Mouse (Mus musculus) left cerebral cortex, adult 11 months (tissue): Measurements from ENCODE around the gene Lrrc4b.

ENCODE experiments used
- DNase-seq: peaks from one replicate; pipeline ENCODE4 v3.0.0; 2022; ENCODE audit warnings: low spot score

Gene Lrrc4b

DNA sequence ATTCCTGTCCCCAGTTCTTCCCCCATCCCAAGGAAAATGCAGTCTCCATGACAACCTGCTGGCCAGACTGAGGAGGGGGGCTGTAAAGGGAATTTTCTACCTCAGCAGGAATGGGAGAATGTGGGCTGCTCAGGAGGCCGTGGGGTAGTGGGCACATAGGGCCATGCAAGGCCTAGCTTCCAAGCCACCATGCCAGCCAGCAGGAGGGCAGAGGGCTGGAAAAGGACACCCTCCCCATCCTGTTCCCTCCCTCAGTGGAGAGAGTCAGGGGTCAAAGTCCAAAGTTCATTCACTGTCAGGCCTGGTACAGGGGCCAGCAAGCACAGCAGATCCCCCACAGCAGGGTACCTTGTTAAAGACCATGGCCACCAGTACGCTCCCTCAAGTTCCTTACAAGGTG, 36.3 kb downstream of the Lrrc4b start, which contains the start of gene Aspdh:
TSS of gene Aspdh (plus strand) at position 281 of the 400 bp plus-strand sequence.
- DNase-seq: no peak

DNA sequence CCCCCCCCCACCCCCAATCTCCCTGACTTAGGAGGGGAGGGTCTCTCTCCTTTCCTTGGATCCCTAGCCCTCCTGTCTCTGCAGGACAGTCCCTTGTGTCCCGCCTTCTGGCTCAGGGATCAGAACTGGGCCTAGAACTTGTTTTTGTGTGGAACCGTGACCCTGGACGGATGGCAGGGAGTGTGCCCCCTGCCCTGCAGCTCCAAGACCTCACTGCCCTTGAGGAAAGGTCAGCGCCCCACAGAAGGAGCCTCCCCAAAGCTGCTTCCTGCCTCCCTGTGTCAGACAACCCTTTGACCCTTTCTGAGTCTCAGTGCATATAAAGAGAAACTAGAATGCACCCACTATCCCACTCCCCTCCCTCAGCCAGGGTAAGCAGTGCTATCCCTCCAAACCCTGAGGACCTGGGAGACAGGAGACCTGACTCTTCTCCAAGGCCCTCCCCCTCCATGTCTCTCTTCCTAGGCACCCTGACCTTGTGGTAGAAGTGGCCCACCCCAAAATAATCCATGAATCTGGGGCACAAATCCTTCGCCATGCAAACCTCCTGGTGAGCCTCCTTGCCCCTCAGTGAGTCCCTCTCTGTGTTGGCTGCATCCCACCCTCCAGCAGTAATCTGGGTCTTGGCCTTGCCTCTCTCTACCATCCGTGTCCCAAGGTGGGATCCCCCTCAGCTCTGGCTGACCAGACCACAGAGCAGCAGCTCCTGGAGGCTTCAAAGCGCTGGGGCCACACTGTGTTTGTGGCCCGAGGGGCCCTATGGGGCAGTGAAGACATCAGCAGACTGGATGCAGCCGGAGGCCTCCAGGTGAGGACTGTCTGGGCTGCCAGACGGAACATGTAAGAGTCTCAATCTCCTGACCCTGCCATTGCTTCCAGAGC, 37.4 kb downstream of the Lrrc4b start:
- no peak for DNase-seq

DNA sequence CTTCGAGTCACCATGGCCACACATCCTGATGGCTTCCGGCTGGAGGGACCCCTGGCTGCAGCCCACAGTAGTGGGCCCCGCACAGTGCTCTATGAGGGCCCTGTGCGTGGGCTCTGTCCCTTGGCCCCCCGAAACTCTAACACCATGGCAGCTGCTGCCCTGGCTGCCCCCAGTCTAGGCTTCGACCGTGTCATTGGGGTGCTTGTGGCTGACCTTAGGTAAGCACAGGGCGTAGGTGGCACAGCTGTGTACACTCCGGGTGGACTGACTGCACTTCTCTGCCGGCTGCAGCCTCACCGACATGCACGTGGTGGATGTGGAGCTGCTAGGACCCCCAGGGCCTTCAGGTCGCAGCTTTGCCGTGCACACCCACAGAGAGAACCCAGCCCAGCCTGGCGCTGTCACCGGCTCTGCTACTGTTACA, 38.1 kb downstream of the Lrrc4b start:
- no peak for DNase-seq

DNA sequence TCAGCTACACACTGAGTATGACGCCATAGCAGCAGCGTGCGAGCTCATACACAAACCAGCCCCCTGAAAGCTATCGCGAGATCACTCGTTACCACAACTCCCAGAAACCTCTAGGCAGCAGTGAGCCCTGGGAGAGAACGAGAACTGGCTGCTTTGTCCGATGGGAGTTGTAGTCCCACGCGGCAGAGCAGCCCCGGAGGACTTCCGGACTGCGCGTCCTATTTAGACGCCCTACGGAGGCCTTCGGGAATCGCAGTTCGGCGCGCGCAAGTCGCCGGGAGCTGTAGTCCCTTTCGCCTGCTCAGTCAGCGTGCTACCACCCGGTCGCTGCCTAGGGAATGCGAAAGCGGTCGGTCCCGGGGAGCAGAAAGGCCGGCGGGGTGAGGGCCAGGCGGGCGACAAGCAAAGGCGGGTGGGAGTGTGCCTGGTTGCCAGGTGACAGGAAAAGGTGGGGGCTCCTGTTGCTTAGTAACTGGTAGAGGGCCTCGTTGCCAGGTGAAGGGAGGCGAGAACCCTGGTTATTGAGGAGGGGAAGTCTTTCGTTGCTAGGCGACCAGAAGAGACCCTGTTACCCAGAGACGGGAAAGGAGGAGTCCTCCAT, 39.1 kb downstream of the Lrrc4b start, which contains the start of gene Josd2:
TSS of gene Josd2 (plus strand) at position 170 of the 601 bp plus-strand sequence.
- peak; percentile 96 for DNase-seq

DNA sequence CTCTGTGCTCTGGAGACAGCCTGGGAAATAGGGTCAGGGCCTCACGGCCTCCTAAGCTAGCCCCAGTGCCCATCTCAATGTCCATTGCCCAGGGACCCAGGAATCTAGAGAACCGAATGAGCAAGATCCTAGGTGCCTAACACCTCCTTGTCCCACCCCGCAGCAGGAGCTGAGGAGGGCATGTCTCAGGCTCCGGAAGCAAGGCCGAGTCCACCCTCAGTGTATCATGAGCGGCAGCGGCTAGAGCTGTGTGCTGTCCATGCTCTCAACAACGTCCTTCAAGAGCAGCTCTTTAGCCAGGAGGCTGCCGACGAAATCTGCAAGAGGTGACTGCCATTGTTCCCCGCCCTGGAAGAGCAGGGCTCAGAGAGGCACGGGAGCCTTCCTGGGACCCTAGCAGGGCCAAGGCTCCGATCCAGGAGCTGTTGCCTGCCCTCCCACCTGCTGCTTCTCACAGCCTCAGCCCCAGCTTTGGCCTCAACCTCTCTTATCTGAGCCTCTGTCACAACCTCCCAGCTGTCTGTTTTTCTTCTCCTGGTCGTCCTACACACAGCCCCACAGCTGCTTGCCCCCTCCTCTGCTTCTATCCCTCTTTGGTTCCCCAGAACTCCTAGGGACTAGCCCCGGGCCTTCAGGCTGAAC, 39.9 kb downstream of the Lrrc4b start:
- DNase-seq: no peak

DNA sequence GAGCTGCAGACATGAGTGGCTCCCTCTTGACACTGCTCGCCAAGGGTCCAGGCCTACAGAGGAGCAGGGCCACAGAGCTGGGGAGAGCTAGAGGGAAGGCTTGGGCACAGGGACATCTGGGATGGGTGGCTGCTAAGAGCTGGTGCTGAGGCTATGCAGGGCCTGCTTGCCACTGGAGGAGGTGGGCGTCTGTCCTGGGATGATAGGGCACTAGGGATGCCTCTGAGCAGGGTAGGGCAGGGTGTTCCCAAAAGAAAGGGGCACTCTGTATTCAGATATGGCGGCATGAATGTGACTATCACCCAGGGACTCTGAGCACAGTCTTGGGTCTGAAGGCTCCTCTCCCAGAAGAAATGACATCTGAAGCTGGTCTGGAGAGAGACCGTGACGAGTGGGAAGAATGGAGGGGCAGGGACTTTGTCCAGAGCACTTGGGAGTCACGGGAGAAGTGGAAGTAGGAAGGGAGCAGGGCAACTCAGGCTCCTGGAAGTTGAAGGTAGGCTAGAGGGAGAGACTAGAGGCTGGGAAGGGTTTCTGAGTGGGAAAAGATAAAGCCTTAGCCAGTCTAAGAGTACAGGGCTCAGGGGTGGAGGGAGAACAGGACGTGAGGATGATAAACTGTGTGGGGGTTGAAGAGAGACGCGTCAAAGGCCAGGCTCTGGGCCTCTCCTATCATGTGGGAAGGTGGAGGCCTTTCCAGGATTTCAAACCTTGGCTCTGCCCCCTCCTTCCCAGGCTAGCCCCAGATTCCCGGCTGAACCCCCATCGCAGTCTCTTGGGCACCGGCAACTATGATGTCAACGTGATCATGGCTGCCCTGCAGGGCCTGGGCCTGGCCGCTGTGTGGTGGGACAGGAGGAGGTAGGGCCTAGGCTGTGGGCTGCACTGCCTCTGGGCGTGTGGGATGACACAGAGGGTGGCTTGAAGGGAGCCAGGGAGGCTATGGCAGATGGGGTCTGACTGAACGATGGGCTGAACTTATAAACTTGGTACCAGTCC, 41.2 kb downstream of the Lrrc4b start:
- no peak for DNase-seq

DNA sequence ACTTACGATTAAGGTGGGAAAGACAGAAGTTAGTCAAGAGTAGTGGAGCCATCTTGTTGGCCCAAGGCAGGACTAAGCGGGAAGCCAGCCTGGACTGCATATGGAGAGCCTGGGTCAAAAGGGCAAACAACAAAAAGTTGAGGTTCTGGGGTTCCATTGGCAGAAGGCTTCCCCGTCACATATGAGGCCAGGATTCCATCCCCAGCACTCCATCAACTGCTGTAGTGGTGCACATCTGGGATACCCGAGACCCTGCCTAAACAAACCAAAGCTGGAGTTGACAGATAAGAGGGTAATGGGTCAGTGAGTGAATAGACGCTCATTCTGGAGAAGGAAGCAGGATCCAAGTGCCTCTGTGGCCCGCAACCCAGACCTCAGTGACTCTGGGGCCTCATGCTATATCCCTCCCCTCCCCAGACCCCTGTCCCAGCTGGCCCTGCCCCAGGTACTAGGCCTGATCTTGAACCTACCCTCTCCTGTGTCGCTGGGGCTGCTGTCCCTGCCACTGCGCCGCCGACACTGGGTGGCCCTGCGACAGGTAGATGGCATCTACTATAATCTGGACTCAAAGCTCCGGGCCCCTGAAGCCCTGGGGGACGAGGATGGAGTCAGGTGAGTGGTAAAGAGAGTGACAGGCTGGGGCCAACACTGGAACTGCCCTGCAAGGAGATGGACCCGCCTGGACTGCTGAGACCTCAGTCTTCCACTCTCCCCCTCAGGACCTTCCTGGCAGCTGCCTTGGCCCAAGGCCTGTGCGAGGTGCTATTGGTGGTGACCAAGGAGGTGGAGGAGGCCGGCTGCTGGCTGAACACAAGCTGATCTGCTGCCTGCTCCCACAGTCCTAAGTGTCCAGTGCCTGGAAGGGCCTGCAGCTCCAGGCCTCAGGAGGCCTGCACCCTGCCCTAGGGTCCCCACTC, 42.1 kb downstream of the Lrrc4b start:
- DNase-seq: no peak

DNA sequence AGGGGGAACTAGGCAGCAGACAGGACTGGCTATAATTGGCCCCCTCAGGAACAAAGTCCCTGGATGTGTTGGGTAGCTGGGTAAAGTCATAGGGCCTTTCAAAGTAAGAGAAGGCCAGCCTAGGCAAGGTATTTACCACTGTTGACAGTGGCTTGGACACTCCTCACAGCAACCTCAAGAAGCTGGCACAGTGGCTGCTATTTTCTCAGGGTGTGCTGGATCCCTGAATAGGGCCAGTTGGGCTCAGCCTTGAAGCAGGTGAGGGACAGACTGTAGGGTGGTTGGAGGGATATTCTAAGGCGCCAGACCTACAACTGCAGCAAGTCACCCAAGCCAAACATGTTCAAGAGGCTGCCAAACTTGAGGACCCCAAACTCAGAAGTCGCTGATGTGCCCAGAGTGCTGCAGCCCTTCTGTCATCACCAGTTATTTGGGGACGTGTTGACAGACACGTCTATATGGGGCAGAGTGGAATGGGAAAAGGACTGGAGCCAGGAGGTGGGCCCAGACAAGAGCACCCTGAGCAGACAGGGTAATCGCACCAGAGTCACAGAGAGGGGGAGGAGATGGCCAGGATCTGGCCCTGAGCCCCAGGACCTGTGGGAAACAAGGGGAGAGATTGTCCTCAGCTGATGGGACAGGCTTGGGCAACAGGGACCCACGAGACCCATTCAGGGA, 43.2 kb downstream of the Lrrc4b start:
- DNase-seq: no peak

DNA sequence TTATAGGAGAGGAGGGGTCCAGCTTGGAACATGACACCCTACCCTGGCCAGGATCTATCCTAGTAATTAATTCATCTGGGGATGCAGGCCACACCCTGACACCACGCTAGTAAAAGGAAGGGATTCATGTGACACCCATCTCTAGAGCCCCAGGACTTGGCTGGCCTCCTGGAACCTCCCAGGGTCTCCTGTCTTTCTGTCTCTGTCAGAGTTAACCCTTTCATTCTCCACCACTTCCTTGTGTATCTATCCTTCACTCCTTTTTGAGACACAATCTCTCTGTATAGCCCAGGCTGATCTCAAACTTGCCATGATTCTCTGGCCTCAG, 43.7 kb downstream of the Lrrc4b start:
- no peak for DNase-seq

DNA sequence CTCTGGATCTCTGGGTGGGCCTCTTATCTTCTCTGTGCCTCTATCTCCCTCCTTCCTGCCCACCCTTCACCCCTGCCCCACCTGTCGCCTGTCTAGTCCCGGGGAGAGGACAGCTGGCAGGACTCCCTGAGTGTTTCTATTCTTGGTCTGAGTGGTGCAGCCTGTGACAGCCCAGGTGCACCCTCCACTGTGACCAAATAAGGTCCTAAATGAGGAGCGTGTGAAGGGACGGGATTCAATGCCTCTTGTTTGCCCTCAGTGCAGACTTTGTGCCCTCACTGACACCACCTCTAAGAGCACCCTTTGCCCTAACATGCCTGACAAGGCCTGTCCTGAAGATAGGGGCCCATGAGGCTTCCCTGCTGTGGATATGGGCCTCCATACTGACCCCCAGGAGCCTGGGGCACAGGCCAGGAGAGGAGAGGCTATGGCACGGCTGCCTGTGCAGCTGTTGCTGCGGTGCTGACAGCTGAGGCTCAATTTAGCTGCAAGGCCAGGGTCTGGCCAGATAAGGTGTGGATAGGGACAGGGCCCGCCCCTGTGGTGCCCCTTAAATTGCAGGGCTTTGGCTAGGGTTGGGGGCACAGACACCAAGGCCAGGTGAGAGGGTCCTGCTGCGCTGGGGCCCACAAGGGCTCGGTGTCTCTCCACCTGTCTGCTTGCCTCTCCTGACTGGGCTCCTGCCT, 44.3 kb downstream of the Lrrc4b start:
- DNase-seq: no peak

DNA sequence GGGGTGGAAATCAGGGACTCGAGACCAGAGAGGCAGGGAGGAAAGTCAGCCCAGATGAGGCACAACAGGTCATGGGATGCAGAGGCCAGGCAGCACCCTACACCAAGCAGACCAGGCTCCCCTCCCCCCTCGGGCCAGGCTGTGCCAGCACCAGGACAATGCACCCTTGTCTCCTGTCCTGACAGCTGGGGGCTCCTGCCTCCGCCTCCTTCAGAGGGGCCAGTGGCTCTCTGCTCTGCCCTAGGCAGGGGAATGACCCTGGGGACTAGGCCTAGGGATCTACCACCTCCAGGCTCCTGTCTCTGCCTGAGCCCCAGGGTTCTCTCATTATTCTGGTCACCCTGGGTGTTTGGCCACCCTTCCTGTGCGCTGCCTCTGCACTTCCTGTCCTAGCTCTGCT, 45.6 kb downstream of the Lrrc4b start:
- DNase-seq: peak; percentile 86

DNA sequence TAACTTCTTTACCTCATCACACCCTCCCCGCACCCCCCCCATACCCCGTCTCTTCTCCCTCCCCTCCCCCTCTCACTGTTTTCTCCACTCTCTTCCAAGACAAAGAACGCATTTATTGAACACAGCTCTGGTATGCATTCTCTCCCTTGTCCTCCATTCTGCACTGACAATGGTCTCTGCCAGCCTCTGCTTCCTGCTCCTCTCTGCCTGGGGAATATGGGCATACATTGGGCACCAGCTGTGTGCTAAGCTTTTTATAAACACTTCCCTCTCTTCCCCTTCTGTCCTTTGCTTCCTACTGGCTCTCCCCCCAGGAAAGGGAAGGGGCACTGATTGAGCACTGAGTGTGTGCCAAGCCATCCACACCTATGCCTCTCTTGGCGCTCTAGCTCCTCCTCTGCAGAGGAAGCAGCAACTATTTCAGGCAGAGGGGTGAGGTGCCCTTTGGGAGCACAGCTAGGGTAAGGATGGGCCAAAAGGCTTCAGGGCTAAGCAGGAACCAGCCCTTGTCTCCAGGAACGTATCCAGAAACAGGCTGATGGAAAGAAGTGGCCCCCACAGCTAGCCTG, 46.3 kb downstream of the Lrrc4b start:
- DNase-seq: no peak

DNA sequence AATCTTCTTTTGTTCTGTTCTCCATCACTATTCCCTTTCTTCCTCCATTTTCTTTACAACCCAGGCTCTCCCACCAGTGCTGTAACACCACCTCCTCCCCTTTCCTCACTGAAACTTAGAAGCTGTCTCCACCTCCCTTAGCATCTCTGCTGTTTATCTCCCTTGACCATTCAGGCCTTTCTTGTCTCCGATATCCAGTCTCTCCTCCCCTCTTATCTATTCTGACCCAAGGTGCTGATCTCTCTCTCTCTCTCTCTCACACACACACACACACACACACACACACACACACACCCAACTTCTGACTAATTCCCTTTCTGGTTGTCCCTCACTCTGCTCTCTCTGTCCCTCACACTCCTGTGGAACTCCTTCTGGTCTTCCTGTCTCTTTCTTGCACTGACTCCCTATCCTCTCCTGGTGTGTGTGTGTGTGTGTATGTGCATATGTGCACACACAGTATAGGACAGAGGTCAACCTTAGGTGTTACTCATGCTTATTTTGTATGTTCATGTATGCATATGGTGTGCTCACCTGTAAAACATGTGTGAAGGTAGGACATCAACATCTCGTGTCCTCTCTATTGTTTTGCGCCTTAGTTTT, 54.1 kb downstream of the Lrrc4b start:
- DNase-seq: no peak

DNA sequence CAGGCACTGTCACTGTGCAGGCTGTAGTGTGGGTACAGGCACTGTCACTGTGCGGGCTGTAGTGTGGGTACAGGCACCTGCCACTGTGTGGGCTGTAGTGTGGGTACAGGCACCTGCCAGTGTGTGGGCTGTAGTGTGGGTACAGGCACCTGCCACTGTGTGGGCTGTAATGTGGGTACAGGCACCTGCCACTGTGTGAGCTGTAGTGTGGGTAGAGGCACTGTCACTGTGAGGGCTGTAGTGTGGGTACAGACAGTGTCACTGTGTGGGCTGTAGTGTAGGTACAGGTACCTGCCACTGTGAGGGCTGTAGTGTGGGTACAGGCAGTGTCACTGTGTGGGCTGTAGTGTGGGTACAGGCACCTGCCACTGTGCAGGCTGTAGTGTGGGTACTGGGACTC, 55.3 kb downstream of the Lrrc4b start:
- no peak for DNase-seq

DNA sequence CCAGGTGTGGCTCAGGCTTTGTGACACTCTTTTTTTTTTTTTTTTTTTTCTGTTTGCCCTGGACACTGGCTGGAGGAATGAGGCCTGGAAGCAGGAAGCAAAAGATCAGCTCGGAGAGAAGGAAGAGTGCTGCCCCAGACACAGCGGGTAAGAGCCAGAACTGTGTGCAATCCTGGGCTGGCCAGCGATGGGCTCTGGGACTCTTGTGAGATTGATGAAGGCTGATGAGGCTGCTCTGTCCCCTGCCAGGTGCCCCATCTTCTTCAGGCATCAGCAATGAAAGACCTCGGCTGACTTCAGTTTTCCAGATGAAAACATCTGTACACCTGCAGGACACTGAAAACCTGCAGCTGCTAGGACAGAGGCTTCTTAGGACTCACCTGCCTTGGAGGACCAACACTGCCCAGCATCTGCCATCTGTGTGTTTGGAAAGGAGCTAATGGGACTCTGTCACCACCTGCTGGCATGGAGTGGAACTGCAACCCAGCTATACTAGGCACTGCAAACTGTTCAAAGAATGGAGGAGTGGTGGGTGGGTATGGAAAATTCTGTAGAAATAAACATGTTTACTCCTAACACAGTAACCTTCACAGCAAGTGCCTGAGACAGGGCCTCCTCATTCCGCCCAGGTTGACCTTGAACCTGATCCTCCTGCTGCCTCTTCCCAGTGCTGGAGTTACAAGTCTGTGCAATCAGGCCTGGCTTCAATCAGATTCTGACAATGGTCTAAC, 56.2 kb downstream of the Lrrc4b start:
- peak; percentile 77 for DNase-seq

DNA sequence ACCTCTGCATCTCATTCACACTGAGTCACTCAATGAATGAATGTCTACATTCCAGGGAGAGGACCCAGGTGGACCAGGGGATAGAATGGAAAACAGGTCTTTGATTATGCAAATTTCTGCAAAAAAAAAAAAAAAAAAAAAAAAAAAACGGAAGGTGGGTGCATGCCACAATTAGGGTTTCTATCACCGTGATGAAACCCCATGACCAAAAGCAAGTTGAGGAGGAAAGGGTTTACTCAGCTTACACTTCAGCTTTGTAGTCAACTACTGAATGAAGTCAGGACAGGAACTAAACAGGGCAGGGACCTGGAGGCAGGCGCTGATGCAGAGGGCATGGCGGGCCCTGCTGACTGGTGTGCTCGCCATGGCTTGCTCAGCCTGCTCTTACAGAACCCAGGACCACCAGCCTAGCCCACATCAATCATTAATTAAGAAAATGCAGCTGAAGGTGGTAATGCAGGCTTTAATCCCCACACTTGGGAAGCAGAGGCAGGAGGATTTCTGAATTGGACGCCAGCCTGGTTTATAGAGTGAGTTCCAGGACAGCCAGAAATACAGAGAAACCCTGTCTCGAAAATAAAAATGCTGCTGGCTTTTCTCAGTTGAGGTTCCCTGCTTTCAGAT, 56.9 kb downstream of the Lrrc4b start:
- no peak for DNase-seq

DNA sequence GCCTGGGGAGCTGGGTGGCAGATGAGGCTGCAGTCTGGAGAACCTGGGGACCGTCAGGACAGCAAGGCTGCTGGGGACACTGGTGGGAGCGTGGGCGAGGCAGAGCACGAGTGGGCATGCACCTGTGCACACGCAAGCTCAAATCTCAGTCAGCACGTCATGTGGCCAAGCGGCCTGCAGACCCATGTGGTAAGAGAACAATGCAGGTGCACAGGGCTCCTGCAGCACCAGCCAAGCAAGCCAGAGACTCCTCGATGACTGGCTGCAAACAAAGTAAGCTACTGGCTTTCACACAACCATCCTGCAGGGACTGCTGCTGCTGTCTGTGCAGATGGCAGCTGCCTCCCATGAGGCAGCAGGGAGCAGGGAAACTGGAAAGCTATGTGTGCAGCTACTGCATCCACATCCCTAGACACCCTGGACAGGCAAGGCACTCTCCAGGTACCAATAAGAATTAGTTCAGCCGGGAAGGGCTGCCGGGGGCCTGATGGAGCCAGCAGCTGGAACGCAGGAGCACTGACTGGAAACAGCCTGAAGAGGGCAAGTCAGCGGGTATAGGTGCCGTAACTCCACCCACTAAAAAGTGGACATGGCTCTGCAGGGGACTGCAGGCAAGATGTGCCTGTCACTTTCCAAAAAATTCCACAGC, 58.2 kb downstream of the Lrrc4b start:
- no peak for DNase-seq
